Mouse (Mus musculus) forebrain, embryonic 13.5 days (tissue): ENCODE measurements at regions not wholly inside any gene's neighbourhood (a gene's known extent, or its start where the extent isn't known, plus 50 kb on each side); places are given as distances from the start of the nearest gene placed in this dataset.

Experiments
- ATAC-seq: fragments of 200-750 bp; cut with Nextera tagmentation; 2 replicates; pipeline ENCODE4 v1.8.0; 2017
- H3K27ac ChIP-seq: fragments of 300-500 bp; sonication (generic); 2 replicates; pipeline ENCODE4 v1.5.1; 2015; ENCODE audit warnings: inconsistent platforms, mild to moderate bottlenecking, moderate library complexity
- H3K27me3 ChIP-seq: fragments of 300-500 bp; sonication (generic); 2 replicates; pipeline ENCODE4 v1.6.1; 2015; ENCODE audit warnings: mild to moderate bottlenecking, inconsistent platforms
- H3K36me3 ChIP-seq: fragments of 300-500 bp; sonication (generic); 2 replicates; pipeline ENCODE4 v1.6.1; 2015; ENCODE audit warnings: mild to moderate bottlenecking, inconsistent platforms; ENCODE audit not compliant: poor library complexity, severe bottlenecking
- H3K4me1 ChIP-seq: fragments of 300-500 bp; sonication (generic); 2 replicates; pipeline ENCODE4 v1.6.1; 2015; ENCODE audit warnings: inconsistent platforms
- H3K4me2 ChIP-seq: fragments of 300-500 bp; sonication (generic); 2 replicates; pipeline ENCODE4 v1.6.1; 2015; ENCODE audit warnings: inconsistent platforms, mild to moderate bottlenecking, moderate library complexity
- H3K4me3 ChIP-seq: fragments of 300-500 bp; sonication (generic); 2 replicates; pipeline ENCODE4 v1.5.1; 2015; ENCODE audit warnings: mild to moderate bottlenecking, inconsistent platforms
- H3K9ac ChIP-seq: fragments of 300-500 bp; sonication (generic); 2 replicates; pipeline ENCODE4 v1.6.1; 2015; ENCODE audit warnings: mild to moderate bottlenecking, inconsistent platforms
- H3K9me3 ChIP-seq: fragments of 300-500 bp; sonication (generic); replicated peaks from 2 replicates; pipeline ENCODE4 v1.6.1; 2016; ENCODE audit warnings: inconsistent platforms
- WGBS: fragments of 180-500 bp; shearing (Covaris S2); methylation state at CpG from one replicate; pipeline ENCODE4 v1.1.7; 2015; 5-methylcytosine and 5-hydroxymethylcytosine counted together

DNA sequence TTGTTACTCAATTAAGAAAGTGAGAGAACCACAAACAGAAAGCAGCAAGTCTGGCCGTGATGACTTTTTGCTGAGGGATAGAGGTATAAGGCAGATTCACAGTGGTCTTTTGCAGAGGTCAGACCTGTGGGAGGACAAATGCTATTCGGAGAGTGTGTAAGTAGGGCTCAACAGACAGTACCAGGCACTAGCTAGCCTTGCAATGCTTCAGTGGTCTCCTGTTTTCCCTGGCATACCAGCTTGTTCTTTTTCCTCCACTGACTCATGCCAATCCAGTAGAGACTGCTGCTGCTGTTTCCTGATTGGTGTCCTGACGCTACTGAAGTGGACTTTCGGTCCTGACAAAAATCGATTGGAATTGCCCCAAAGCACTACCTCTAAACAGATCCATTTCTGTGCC, 166.4 kb downstream of the Tlr4 start:
- Histone ChIP-seq H3K9ac (no peak overlapping the region), H3K4me3 (no peak overlapping the region), H3K27ac (no peak overlapping the region), H3K4me1 (no peaks in the 10 kb centered on the region), H3K9me3 (no peaks in the 10 kb centered on the region), H3K27me3 (no peaks in the 10 kb centered on the region), H3K36me3 (no peaks in the 10 kb centered on the region), H3K4me2 (no peak overlapping the region)
- no peak for ATAC-seq
- 85% methylated on average over 5 of the region's 5 CpGs for WGBS

DNA sequence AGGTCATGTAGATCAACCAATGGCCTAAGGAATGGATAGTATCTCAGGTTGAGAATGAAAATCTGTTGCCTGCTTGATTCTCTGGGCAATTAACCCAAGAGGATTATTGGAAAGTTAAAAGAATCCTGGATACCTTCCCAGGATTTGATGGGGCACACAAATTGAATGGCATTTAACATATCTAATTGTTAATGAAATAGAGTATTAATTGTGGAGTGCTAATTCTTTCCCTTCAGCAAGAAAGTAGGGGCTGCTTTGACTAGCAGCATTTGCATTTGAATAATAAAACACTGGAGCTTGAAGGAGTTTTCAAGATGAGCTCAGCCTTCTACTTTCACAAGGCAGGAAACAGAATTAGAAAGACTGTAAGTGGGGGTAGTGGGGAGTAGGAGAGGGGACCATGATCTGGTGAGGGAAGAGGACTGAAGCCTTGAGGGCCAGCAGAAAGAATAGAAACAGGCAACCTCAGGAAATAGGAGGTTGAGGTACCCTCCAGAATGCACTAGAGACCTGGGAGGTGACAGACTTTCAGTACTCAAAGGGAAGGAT, 178.9 kb downstream of the Tlr4 start:
- no peak overlapping the region for H3K9ac ChIP-seq
- ATAC-seq, result peak; percentile 83
- H3K4me1 ChIP-seq, result peaks cover 10% of the 10 kb centered on the region; the same call in 1 of the 2 replicates
- H3K4me2 ChIP-seq, result no peak overlapping the region
- H3K9me3 ChIP-seq, result no peaks in the 10 kb centered on the region
- no peak overlapping the region for H3K27ac ChIP-seq
- no peaks in the 10 kb centered on the region for H3K27me3 ChIP-seq
- H3K36me3 ChIP-seq, result no peaks in the 10 kb centered on the region
- no peak overlapping the region for H3K4me3 ChIP-seq

DNA sequence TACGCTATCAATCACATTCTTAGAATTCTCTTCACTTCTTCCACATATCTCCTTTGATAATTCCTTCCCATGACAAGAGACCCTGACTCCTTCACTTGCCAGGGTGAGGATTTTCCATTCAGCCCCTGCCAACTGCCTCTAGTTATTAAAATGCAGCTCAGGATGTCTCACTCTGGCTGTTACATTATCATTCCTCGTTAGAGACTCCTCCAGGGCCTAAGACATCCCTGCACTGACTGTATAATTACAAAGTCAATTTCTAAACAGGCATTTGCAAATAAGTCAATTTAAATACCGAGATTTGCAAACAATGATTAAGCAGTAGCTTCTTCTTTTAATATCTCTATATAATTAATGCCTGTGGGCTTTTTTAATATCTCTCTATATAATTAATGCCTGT, 184.3 kb downstream of the Tlr4 start:
- ATAC-seq, result no peak
- H3K9ac ChIP-seq, result no peak overlapping the region
- H3K9me3 ChIP-seq, result no peaks in the 10 kb centered on the region
- H3K27me3 ChIP-seq, result no peaks in the 10 kb centered on the region
- no peaks in the 10 kb centered on the region for H3K36me3 ChIP-seq
- no peak overlapping the region for H3K27ac ChIP-seq
- H3K4me2 ChIP-seq, result no peak overlapping the region
- H3K4me3 ChIP-seq, result no peak overlapping the region
- 49% methylated on average over 3 of the region's 3 CpGs for WGBS
- H3K4me1 ChIP-seq, result 0 out of 2 replicates have a peak, but pooled peaks cover 1% of the 10 kb centered on the region

DNA sequence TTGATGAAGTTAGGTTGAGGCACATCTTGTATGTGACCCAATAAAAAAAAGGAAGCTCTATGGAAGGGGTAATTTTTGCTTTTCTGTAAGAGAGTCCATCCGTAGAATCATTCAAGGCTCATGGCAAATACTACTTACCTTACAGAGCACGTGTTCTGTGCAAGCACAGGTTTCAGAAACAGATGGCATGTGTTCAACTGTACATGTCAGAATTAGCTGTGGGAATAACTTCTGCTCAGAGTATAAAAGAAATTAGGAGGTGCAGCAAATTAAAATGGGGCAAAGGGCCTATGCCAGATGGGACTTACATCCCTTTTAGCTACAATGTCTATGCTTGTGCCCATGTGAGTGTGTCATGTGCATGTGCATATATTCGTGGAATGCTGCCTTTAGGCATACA, 216.7 kb downstream of the Tlr4 start:
- Histone ChIP-seq H3K4me2 (no peak overlapping the region), H3K27ac (no peak overlapping the region), H3K9me3 (no peaks in the 10 kb centered on the region), H3K4me3 (no peak overlapping the region), H3K36me3 (no peaks in the 10 kb centered on the region), H3K27me3 (no peaks in the 10 kb centered on the region), H3K4me1 (no peaks in the 10 kb centered on the region), H3K9ac (no peak overlapping the region)
- 0 out of 2 replicates have a peak, but pooled peaks have one; percentile 19 for ATAC-seq
- WGBS, result 79% methylated on average over 3 of the region's 3 CpGs
